Mouse (Mus musculus) embryonic facial prominence, embryonic 13.5 days (tissue): ENCODE measurements around the gene Nrros. TPM values are rescaled to one million over a fixed set of nuclear protein-coding genes. Genes with fewer than 3 reads are reported as not detected.

ENCODE experiments used
- ATAC-seq: fragments of 200-750 bp; cut with Nextera tagmentation; 2 replicates; pipeline ENCODE4 v1.8.0; 2017; ENCODE audit warnings: low read depth; ENCODE audit not compliant: insufficient number of reproducible peaks, insufficient read depth, low FRiP score, low TSS enrichment
- H3K27ac ChIP-seq: fragments of 300-500 bp; sonication (generic); 2 replicates; pipeline ENCODE4 v1.5.1; 2015; ENCODE audit warnings: moderate library complexity, mild to moderate bottlenecking, inconsistent platforms
- H3K27me3 ChIP-seq: fragments of 300-500 bp; sonication (generic); 2 replicates; pipeline ENCODE4 v1.6.1; 2015; ENCODE audit warnings: mild to moderate bottlenecking, inconsistent platforms
- H3K36me3 ChIP-seq: fragments of 300-500 bp; sonication (generic); 2 replicates; pipeline ENCODE4 v1.6.1; 2015; ENCODE audit warnings: mild to moderate bottlenecking, inconsistent platforms
- H3K4me1 ChIP-seq: fragments of 300-500 bp; sonication (generic); 2 replicates; pipeline ENCODE4 v1.6.1; 2015; ENCODE audit warnings: inconsistent platforms
- H3K4me2 ChIP-seq: fragments of 300-500 bp; sonication (generic); 2 replicates; pipeline ENCODE4 v1.6.1; 2015; ENCODE audit warnings: moderate library complexity, mild to moderate bottlenecking, inconsistent platforms
- H3K4me3 ChIP-seq: fragments of 300-500 bp; sonication (generic); 2 replicates; pipeline ENCODE4 v1.5.1; 2015; ENCODE audit warnings: mild to moderate bottlenecking, inconsistent platforms
- H3K9ac ChIP-seq: fragments of 300-500 bp; sonication (generic); 2 replicates; pipeline ENCODE4 v1.6.1; 2015; ENCODE audit warnings: mild to moderate bottlenecking, inconsistent platforms
- H3K9me3 ChIP-seq: fragments of 300-500 bp; sonication (generic); 2 replicates; pipeline ENCODE4 v1.6.1; 2016; ENCODE audit warnings: inconsistent platforms
- WGBS: fragments of 180-500 bp; shearing (Covaris S2); methylation state at CpG from one replicate; pipeline ENCODE4 v1.1.7; 2015; ENCODE audit warnings: mixed read lengths; 5-methylcytosine and 5-hydroxymethylcytosine counted together
- polyA plus RNA-seq: library from polyadenylated mRNA; unstranded; fragments of >200 nt; fragmentation: Nextera tagmentation; extraction: Ambion mirVana; gene quantifications from 2 replicates; pipeline ENCODE4 v1.2.1, GENCODE M21; 2015

Gene Nrros
- 13.0 and 13.4 TPM in 2 replicates for polyA plus RNA-seq

GRCm38 (mm10) chr16:32165281-32165821 lies at the start of gene Nrros:
Gene Nrros (minus strand): TSS chr16:32165594.
- 1% methylated on average over 25 of the region's 25 CpGs for WGBS

DNA sequence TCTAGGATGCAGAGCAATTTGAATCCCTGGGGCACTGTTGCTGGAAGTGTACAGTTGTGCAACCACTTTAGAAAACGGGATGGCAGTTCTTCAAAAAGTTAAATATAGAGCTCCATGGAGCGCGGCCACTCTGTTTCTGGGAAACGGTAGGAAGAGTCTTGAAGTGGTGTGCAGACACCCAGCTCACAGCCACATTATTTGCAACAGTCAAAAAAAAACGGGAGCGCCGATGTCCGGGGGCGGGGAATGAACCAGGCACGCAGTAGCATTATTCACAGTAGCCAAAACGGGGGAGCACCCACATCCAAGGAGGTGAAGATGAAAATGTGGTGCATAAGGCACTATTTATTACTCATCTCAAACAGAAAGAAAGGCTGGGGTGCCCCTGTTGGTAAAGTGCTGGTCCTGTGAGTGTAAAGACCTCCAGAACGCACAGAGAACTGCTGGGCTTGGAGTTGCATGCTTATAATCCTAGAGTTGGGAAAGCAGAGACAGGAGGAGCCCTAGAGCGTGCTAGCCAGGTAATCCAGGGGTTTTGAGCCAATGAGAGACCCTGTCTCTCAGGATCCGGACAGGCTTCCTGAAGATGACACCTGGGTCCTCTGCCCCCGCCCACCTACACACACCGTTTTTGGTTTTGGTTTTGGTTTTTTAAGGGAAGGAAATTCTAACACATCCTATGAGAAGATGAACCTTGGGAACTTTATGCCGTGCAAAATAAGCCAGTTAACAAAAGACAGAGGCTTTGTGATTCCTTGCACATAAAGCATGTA lies 49.6 kb upstream of the Nrros start:
- H3K4me3 ChIP-seq = no peak overlapping the region
- H3K27me3 ChIP-seq = no peaks in the 10 kb centered on the region
- no peaks in the 10 kb centered on the region for H3K4me1 ChIP-seq
- no peaks in the 10 kb centered on the region for H3K36me3 ChIP-seq
- WGBS = 74% methylated on average over 17 of the region's 17 CpGs
- no peaks in the 10 kb centered on the region for H3K9me3 ChIP-seq
- ATAC-seq = no peak
- no peak overlapping the region for H3K9ac ChIP-seq
- H3K4me2 ChIP-seq = no peak overlapping the region
- no peak overlapping the region for H3K27ac ChIP-seq

More at GRCm38 (mm10) chr16:32165281-32165821, at the start of gene Nrros:
- H3K36me3 ChIP-seq = no peaks in the 10 kb centered on the region
- peak within 1 kb of the TSS; percentile 71 for H3K9ac ChIP-seq
- no peak within 1 kb of the TSS; the same call in 1 of the 2 replicates for H3K27ac ChIP-seq
- no peaks in the 10 kb centered on the region for H3K9me3 ChIP-seq
- ATAC-seq = peak; percentile 52; the same call in 1 of the 2 replicates
- peak within 1 kb of the TSS; percentile 44 for H3K4me3 ChIP-seq
- peaks cover 21% of the 10 kb centered on the region for H3K27me3 ChIP-seq
- H3K4me2 ChIP-seq = peak within 1 kb of the TSS; percentile 83
- H3K4me1 ChIP-seq = peaks cover 9% of the 10 kb centered on the region

DNA sequence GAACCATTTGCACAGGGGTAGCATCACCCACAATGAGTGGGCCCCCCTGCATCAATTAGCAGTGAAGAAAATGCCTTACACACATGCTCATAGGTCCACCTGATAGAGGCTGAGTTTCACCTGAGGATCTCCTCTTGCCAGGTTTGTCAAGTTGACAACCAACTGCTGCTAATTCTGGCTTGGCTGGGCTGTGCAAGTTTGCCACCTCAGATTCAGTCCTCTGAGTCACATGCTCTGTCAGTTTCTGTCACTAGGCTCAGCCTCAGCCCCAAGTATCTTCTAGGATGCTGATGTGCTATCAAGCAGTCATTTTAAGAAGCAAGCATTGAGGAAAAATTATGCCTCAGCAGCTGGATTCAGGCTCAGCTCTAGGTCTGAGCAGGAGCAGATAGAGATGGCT lies 48.8 kb upstream of the Nrros start:
- peaks cover 6% of the 10 kb centered on the region; the same call in 1 of the 2 replicates for H3K9me3 ChIP-seq
- H3K4me1 ChIP-seq = no peaks in the 10 kb centered on the region
- no peak for ATAC-seq
- H3K4me3 ChIP-seq = no peak overlapping the region
- H3K9ac ChIP-seq = no peak overlapping the region
- no peaks in the 10 kb centered on the region for H3K27me3 ChIP-seq
- H3K4me2 ChIP-seq = no peak overlapping the region
- no peak overlapping the region for H3K27ac ChIP-seq
- no peaks in the 10 kb centered on the region for H3K36me3 ChIP-seq

GRCm38 (mm10) chr16:32204902-32205301 lies 39.5 kb upstream of the Nrros start:
- Histone ChIP-seq H3K36me3 (no peaks in the 10 kb centered on the region), H3K4me1 (peaks cover 11% of the 10 kb centered on the region), H3K27me3 (no peaks in the 10 kb centered on the region), H3K4me3 (no peak overlapping the region), H3K9me3 (peaks cover 10% of the 10 kb centered on the region), H3K27ac (no peak overlapping the region), H3K9ac (no peak overlapping the region), H3K4me2 (no peak overlapping the region)
- no peak for ATAC-seq
- 59% methylated on average over 3 of the region's 3 CpGs for WGBS

DNA sequence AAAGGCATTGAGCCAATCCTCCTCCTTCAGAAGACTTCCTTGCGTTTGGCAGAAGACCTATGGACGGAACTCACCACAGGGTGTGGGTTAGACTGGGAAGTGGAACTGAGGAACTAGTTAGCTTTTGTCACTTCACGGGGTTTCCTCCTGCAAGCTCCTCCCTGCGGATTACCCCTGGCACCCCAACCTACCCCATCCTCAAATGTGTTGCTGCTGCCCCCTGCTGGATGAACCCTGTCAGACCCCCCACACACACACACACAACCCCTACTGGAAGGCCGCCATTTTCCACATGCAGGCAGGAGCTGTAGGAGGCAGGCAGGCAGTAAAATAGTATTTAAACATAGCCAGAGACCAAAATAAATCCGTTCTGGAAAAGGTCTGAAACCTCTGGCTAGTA lies 37.3 kb upstream of the Nrros start:
- H3K9me3 ChIP-seq = no peaks in the 10 kb centered on the region; the same call in 1 of the 2 replicates
- no peak overlapping the region for H3K27ac ChIP-seq
- no peak overlapping the region for H3K4me3 ChIP-seq
- H3K36me3 ChIP-seq = no peaks in the 10 kb centered on the region
- no peak overlapping the region for H3K4me2 ChIP-seq
- no peak overlapping the region for H3K9ac ChIP-seq
- ATAC-seq = no peak
- peaks cover 11% of the 10 kb centered on the region for H3K4me1 ChIP-seq
- H3K27me3 ChIP-seq = no peaks in the 10 kb centered on the region
- WGBS = 75% methylated on average over 6 of the region's 6 CpGs

- Histone ChIP-seq H3K4me2 (peak overlapping the region; percentile 64), H3K9me3 (no peaks in the 10 kb centered on the region; the same call in 1 of the 2 replicates), H3K4me1 (peaks cover 11% of the 10 kb centered on the region), H3K9ac (peak overlapping the region; percentile 67), H3K27me3 (no peaks in the 10 kb centered on the region), H3K36me3 (no peaks in the 10 kb centered on the region), H3K4me3 (peak overlapping the region; percentile 43), H3K27ac (peak overlapping the region; percentile 89)
- 40% methylated on average over 9 of the region's 9 CpGs for WGBS
- no peak for ATAC-seq
Measured at GRCm38 (mm10) chr16:32201004-32201325, 35.6 kb upstream of the Nrros start.

- peak overlapping the region; percentile 43 for H3K4me3 ChIP-seq
- ATAC-seq = no peak
- no peaks in the 10 kb centered on the region for H3K27me3 ChIP-seq
- no peaks in the 10 kb centered on the region; the same call in 1 of the 2 replicates for H3K9me3 ChIP-seq
- H3K27ac ChIP-seq = peak overlapping the region; percentile 89
- peak overlapping the region; percentile 64 for H3K4me2 ChIP-seq
- peaks cover 11% of the 10 kb centered on the region for H3K4me1 ChIP-seq
- H3K9ac ChIP-seq = peak overlapping the region; percentile 67
- no peaks in the 10 kb centered on the region for H3K36me3 ChIP-seq
- WGBS = 18% methylated on average over 21 of the region's 21 CpGs
Measured at GRCm38 (mm10) chr16:32200256-32201003, 35.0 kb upstream of the Nrros start.

GRCm38 (mm10) chr16:32190011-32190441 lies 24.6 kb upstream of the Nrros start:
- no peaks in the 10 kb centered on the region for H3K27me3 ChIP-seq
- 44% methylated on average over 12 of the region's 12 CpGs for WGBS
- ATAC-seq = no peak

DNA sequence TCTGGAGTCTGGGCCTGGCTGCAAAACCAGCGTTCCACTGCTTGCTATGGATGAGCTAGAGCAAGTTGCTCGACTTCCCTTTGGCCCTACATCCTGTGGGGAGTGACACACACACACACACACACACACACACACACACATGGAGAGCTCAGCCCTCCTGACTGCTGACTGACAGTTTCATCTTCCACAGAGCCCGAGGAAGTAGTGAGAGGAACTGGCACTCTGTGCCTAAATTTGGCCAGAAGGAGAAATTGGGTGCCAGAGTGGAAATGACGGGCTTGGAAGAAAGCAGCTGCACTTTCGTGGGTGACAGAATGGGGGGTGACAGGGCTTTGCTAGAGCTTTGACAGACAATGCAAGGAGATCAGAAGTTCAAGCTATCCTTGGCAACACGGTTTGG lies 23.7 kb upstream of the Nrros start:
- Histone ChIP-seq H3K27ac (no peak overlapping the region), H3K4me2 (no peak overlapping the region), H3K4me1 (no peaks in the 10 kb centered on the region), H3K4me3 (no peak overlapping the region), H3K27me3 (no peaks in the 10 kb centered on the region), H3K36me3 (no peaks in the 10 kb centered on the region), H3K9ac (no peak overlapping the region), H3K9me3 (no peaks in the 10 kb centered on the region)
- WGBS = 54% methylated on average over 6 of the region's 6 CpGs
- ATAC-seq = no peak

More at GRCm38 (mm10) chr16:32190011-32190441, 24.6 kb upstream of the Nrros start:
- Histone ChIP-seq H3K27ac (no peak overlapping the region), H3K9ac (no peak overlapping the region), H3K4me2 (no peak overlapping the region), H3K9me3 (no peaks in the 10 kb centered on the region), H3K4me3 (no peak overlapping the region), H3K4me1 (no peaks in the 10 kb centered on the region), H3K36me3 (no peaks in the 10 kb centered on the region)

DNA sequence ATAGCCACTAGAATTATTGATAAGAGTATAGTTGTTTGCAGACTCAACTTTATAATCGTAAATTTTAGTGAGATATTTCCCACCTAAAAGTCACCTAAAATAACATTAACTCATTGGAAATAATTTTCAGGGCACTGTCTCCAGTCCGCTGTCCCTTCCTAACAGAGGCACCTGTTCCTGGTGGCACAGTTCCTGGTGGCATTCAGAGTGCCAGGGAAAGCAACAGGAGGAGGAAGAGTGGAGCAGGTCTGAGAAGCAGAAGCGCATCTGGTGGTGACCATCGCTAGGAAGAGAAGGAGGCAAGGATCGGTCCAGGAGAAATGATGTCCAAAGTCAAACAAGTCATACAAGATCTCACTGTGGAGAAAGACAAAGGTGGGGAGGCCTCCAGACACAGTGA lies 20.7 kb upstream of the Nrros start:
- H3K36me3 ChIP-seq = no peaks in the 10 kb centered on the region
- no peak overlapping the region for H3K9ac ChIP-seq
- H3K27me3 ChIP-seq = no peaks in the 10 kb centered on the region
- no peak overlapping the region for H3K27ac ChIP-seq
- WGBS = 95% methylated on average over 5 of the region's 5 CpGs
- no peak for ATAC-seq
- no peak overlapping the region for H3K4me3 ChIP-seq
- H3K4me2 ChIP-seq = no peak overlapping the region
- H3K9me3 ChIP-seq = no peaks in the 10 kb centered on the region
- no peaks in the 10 kb centered on the region for H3K4me1 ChIP-seq

GRCm38 (mm10) chr16:32179333-32179901 lies 14.0 kb upstream of the Nrros start, which contains the start of gene Bex6:
Gene Bex6 (plus strand): TSS chr16:32179823.
- no peaks in the 10 kb centered on the region for H3K36me3 ChIP-seq
- H3K9ac ChIP-seq = no peak within 1 kb of the TSS
- no peaks in the 10 kb centered on the region for H3K9me3 ChIP-seq
- ATAC-seq = no peak
- no peaks in the 10 kb centered on the region for H3K27me3 ChIP-seq
- H3K4me3 ChIP-seq = no peak within 1 kb of the TSS
- no peak within 1 kb of the TSS for H3K4me2 ChIP-seq
- H3K4me1 ChIP-seq = peaks cover 7% of the 10 kb centered on the region; the same call in 1 of the 2 replicates
- no peak within 1 kb of the TSS for H3K27ac ChIP-seq
- WGBS = 87% methylated on average over 6 of the region's 6 CpGs
